Mouse (Mus musculus) lung, postnatal 4 days (tissue): Measurements from ENCODE around the gene Srprb.
"Not testable (repeated sequence)": the region's sequence is repeated elsewhere in the genome, so short reads cannot be mapped to it uniquely, and the experiment has no call there.

ENCODE experiments used
- DNase-seq, 2 experiments: peaks; one replicate each; pipeline ENCODE4 v3.0.0; 2021

Gene Srprb

DNA sequence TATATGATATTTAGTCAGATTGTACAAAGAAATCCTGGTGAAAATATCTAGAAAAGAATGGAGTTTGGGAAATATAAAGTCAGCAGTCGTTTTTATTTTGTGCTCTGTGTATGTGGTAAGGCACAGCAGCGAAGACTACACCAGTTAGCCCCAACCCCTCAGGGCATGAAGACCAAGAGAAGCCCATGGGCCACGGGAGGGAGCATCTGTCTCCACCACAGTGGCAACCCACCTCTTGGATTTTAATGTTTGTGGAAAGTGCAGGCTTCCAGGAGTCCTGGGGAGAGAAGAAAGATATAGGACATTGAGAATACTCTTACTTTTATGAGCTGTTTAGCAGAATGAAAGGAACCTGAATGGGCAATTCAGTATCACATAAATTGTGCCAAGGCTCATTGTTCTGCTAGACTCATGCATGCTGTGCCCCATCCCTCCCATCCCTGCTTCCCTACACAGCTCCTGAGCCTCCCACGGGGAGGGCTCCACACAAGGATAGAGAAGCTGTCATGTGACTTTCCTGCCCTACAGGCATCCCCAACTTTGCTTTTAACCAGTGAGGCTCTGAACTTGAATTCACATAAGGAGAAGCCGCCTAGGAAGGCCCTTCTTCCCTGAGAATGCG is 7.0 kb upstream of the Srprb start:
- no peak for DNase-seq

- peak; percentile 84 for DNase-seq
These were observed 5.9 kb upstream of the Srprb start for GRCm38 (mm10) chr9:103207846-103208245.

DNA sequence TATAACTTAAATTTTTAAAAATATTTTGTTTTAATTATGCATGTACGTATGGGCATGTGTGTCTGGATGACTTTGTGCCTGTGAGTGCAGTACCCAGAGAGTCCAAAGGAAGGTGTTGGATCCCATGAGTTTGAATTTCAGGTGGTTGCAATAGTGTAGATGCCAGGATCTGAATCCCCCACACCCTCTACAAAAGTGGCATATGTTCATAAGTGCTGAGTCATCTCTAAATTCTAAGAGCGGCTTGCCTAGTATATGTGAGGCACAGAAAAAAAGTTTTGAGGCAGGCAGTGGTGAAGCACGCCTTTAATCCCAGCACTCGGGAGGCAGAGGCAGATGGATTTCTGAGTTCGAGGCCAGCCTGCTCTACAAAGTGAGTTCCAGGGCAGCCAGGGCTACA is 3.8 kb upstream of the Srprb start:
- DNase-seq: no peak

DNA sequence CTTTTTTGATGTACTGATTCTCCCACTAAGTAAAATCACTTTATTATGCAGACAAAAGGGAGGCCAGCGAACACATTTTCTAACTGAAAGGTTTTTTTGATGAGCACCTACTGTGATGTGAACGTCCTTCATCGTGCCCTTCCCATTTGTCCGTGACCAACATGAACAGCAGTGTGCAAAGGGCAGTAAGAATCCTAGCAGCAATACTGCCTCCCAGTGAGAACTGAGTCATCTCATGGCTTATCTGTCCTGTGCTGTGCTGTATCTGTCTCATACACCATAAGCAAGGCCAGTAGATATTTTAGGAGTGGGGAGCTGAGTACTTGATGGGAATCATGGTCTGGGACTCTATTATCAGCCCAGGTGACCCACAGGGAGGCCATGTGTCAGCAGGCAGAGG is 13.5 kb downstream of the Srprb start:
- no peak for DNase-seq

GRCm38 (mm10) chr9:103186747-103187146 is 15.2 kb downstream of the Srprb start:
- DNase-seq: peak; percentile 26 to 62

GRCm38 (mm10) chr9:103185946-103186345 is 16.0 kb downstream of the Srprb start:
- peak in 1 of 2 experiments; percentile 18 for DNase-seq

DNA sequence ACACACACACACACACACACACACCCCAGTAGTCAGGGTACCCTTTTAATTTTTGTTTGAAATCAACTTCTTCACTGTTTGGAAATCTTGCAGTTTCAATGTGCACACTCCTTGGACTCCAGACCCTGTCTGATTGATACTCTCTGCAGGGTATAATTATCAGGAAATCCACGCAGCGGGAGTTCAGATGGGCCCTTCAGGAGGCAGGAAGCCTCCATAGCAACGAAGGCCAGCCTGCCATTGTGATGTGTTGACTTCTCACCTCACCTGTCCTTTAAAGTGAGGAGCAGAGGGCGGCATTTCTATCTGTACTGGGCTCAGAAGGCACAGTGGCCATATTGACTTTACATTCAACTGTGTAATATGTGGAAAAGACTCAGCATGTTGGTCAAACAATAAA is 17.1 kb downstream of the Srprb start:
- DNase-seq: no peak

- DNase-seq: no peak
These were observed 20.1 kb downstream of the Srprb start for GRCm38 (mm10) chr9:103181886-103182285.

DNA sequence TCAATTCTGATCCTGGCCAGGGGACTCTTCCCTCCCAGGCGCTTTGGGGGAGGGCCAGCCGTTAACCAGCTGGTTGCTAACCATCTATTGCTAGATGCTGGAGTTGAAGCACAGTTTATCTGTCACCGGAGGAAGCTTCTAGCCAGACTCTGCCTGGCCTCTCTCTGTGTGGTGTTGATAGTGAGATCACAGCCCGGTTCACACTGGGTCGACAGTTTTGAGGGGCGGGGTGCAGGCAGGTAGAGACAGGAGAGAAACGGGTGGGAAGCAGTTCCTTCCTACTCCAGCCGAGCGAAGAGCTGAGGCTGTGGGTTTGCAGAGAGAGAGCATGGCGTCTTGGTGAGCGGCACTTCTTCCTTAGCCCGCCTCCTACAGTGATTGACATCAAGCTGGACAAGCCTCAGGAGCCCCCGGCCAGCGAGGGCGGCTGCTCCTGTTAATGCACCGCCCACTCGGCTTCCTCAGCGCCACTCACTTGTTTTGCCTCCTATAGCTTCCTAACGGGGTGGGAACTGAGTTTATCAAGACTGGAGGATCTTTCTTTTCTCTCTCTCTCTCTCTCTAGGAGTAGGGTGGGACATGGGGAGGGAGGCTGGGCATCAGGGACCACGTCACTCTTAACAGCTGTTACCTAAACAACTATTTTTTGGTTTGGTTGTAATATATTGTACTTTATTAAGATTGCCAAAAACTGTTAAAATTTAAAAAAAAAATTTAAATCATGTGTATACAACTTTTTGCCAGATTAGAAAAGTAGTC is 21.0 kb downstream of the Srprb start:
- DNase-seq: peak; percentile 87 to 89

- DNase-seq: peak; percentile 58 to 76
These were observed 21.6 kb downstream of the Srprb start for GRCm38 (mm10) chr9:103180303-103180702.

DNA sequence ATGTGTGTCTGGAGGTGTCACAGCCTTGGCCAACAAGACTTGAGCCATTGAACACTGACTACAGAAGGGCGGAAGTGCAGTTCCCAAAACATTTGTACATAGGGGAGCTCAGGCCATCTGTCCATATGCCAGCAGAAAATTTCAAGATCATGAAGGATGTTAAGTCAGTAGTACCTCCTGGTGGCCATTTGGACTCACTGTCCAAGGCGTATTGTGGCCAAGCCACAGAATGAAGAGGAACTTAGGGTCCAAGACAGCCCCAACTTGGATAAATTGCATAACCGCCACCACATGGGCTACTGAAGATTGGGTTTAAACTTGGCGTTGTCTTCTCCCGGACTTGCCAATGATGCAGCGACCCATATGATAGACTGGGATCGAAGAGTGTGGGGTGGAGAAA is 26.2 kb downstream of the Srprb start:
- DNase-seq: no peak

DNA sequence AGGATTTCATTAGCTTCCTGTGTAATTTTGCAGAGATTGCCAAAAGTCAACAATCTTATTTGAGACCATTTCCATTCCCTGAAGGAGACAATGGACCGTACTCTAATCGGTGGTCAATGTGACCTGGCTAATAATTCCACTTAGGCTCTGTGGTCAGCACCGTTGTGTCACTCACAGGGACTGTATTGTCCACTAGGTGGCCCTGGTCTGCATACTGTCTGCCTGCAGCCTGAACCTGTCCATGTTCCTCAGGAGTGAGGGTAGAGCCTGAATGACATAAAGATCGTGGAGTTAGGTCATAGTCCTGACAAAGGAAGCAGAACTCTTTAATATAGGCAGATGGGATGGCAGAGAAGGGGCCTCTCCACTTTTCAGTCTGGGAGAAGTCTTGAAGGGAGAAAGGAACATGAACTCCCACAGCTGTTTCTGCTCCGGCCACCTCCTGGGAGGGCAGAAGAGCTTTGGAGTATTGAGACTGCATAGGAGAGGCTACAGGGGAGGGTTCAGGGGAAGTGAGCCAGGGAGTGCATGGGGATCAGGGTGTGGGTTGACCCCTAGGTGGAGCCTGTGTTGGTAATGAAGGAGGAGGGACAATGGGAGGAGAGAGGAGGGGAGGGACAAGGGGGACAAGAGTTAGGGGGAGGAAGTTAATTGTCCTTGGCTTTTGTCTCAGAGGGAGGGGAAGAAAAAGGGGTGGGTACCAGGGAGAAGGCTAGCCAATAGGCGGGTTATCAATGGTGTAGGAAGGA is 27.0 kb downstream of the Srprb start:
- peak; percentile 30 to 55 for DNase-seq

GRCm38 (mm10) chr9:103168771-103169170 is 33.2 kb downstream of the Srprb start:
- DNase-seq: peak in 1 of 2 experiments; percentile 28

GRCm38 (mm10) chr9:103168046-103168445 is 33.9 kb downstream of the Srprb start:
- peak in 1 of 2 experiments; percentile 61 for DNase-seq

DNA sequence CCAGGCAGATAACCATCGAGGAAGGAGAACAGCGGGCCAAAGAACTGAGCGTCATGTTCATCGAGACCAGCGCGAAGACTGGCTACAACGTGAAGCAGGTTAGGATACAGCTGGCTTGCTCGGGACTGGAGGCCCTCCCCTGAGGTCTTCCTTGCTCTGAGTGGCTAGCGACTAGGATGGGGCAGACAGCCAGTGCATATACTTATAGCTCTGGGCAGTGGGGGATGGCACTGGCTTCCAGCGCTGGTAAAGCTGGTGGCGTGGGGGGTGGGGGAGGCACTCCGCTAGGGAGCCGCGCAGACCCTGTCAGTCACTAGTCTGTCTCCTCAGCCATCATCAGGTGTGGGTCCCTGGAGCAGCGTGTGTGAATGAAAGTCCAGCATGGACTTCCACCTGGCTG is 38.1 kb downstream of the Srprb start:
- DNase-seq: no peak

GRCm38 (mm10) chr9:103155158-103155557 is 46.8 kb downstream of the Srprb start:
- not testable (repeated sequence) for DNase-seq

DNA sequence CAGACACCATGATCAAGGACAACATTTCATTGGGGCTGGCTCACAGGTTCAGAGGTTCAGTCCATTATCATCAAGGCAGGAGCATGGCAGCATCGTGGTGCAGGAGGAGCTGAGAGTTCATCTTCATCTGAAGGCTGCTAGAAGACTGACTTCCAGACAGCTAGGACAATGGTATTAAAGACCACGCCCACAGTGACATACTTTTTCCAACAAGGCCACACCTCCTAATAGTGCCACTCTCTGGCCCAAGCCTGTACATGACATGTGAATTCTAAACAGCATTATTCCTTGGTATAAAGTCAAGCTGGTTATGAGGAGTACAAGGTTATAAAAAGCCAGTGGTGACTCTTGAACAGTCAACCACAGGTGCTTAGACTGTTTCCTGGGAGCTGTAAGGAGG is 47.4 kb downstream of the Srprb start:
- no peak for DNase-seq

GRCm38 (mm10) chr9:103153286-103153685 is 48.7 kb downstream of the Srprb start:
- no peak for DNase-seq

GRCm38 (mm10) chr9:103149074-103149799 is 52.7 kb downstream of the Srprb start:
- no peak for DNase-seq

GRCm38 (mm10) chr9:103147103-103147502 is 54.8 kb downstream of the Srprb start:
- DNase-seq: no peak

GRCm38 (mm10) chr9:103146703-103147102 is 55.2 kb downstream of the Srprb start:
- peak in 1 of 2 experiments; percentile 60 for DNase-seq

GRCm38 (mm10) chr9:103146257-103146656 is 55.7 kb downstream of the Srprb start:
- DNase-seq: no peak

- no peak for DNase-seq
These were observed 56.6 kb downstream of the Srprb start for GRCm38 (mm10) chr9:103145351-103145750.
